Mouse (Mus musculus) mesoderm, embryonic 11.5 days (tissue): ENCODE data around the gene Wwox.

ENCODE experiments used
- DNase-seq: peaks from one replicate; pipeline ENCODE4 v3.0.0-alpha.2; 2012; ENCODE audit warnings: low read depth, low spot score

The Wwox gene

GRCm38 (mm10) chr8:114665521-114665920, 226.1 kb downstream of the Wwox start:
- no peak for DNase-seq

GRCm38 (mm10) chr8:114670801-114671200, 231.3 kb downstream of the Wwox start:
- DNase-seq, result no peak

GRCm38 (mm10) chr8:114671237-114671674, 231.8 kb downstream of the Wwox start:
- DNase-seq, result no peak

- DNase-seq, result no peak
These were observed 234.0 kb downstream of the Wwox start for GRCm38 (mm10) chr8:114673416-114673815.

GRCm38 (mm10) chr8:114675151-114675550, 235.7 kb downstream of the Wwox start:
- no peak for DNase-seq

GRCm38 (mm10) chr8:114676918-114677317, 237.5 kb downstream of the Wwox start:
- no peak for DNase-seq

GRCm38 (mm10) chr8:114677551-114678127, 238.2 kb downstream of the Wwox start:
- DNase-seq, result peak; percentile 48

GRCm38 (mm10) chr8:114679386-114680098, 240.1 kb downstream of the Wwox start:
- DNase-seq, result peak; percentile 45

GRCm38 (mm10) chr8:114681136-114681535, 241.7 kb downstream of the Wwox start:
- no peak for DNase-seq

GRCm38 (mm10) chr8:114682166-114682565, 242.7 kb downstream of the Wwox start:
- no peak for DNase-seq

GRCm38 (mm10) chr8:114684046-114684702, 244.7 kb downstream of the Wwox start:
- DNase-seq, result no peak

GRCm38 (mm10) chr8:114686462-114686861, 247.0 kb downstream of the Wwox start:
- no peak for DNase-seq

GRCm38 (mm10) chr8:114688732-114689131, 249.3 kb downstream of the Wwox start:
- no peak for DNase-seq

GRCm38 (mm10) chr8:114694566-114695198, 255.2 kb downstream of the Wwox start:
- no peak for DNase-seq

- DNase-seq, result no peak
These were observed 264.1 kb downstream of the Wwox start for GRCm38 (mm10) chr8:114703517-114703916.

- DNase-seq, result peak; percentile 78
These were observed 268.2 kb downstream of the Wwox start for GRCm38 (mm10) chr8:114707538-114708138.

- DNase-seq, result no peak
These were observed 276.0 kb downstream of the Wwox start for GRCm38 (mm10) chr8:114715318-114716070.

- peak; percentile 67 for DNase-seq
These were observed 277.2 kb downstream of the Wwox start for GRCm38 (mm10) chr8:114716546-114717255.

GRCm38 (mm10) chr8:114718821-114719220, 279.4 kb downstream of the Wwox start:
- no peak for DNase-seq

- DNase-seq, result peak; percentile 46
These were observed 283.2 kb downstream of the Wwox start for GRCm38 (mm10) chr8:114722611-114723010.
